Mouse (Mus musculus) CH12.LX (cell line): ENCODE measurements around the gene Bhlhe41.

Experiments used
- CHD2 ChIP-seq: IDR thresholded peaks from 2 replicates; pipeline ENCODE4 v1.6.1; 2011; ENCODE audit warnings: low read length, improper control_type of control experiment
- CTCF ChIP-seq, 2 experiments: IDR thresholded peaks in 1 of 2; conservative IDR thresholded peaks in 1 of 2; 2 replicates each; pipeline ENCODE4 v1.5.1; 2011 to 2012; ENCODE audit warnings: low read depth in 2 of 2, low read length in 2 of 2, improper control_type of control experiment in 1 of 2, inconsistent platforms in 1 of 2, mild to moderate bottlenecking in 1 of 2, moderate library complexity in 1 of 2
- ELF1 ChIP-seq: IDR thresholded peaks from 2 replicates; pipeline ENCODE4 v1.6.1; 2014; ENCODE audit warnings: low read depth, mild to moderate bottlenecking, inconsistent platforms, low read length, improper control_type of control experiment
- EP300 ChIP-seq: IDR thresholded peaks from 2 replicates; pipeline ENCODE4 v1.6.1; 2011; ENCODE audit warnings: low read length, improper control_type of control experiment
- JUND ChIP-seq: conservative IDR thresholded peaks from 2 replicates; pipeline ENCODE4 v1.6.1; 2011; ENCODE audit warnings: low read depth, low read length, improper control_type of control experiment
- KAT2A ChIP-seq: IDR thresholded peaks from 2 replicates; pipeline ENCODE4 v1.6.1; 2012; ENCODE audit warnings: low read length, improper control_type of control experiment, inconsistent platforms; ENCODE audit not compliant: insufficient replicate concordance
- MAX ChIP-seq: IDR thresholded peaks from 2 replicates; pipeline ENCODE4 v1.6.1; 2011; ENCODE audit warnings: low read length, improper control_type of control experiment
- MAZ ChIP-seq: IDR thresholded peaks from 2 replicates; pipeline ENCODE4 v1.6.1; 2012; ENCODE audit warnings: low read depth, mild to moderate bottlenecking, inconsistent platforms, low read length, improper control_type of control experiment, moderate library complexity
- POLR2A ChIP-seq: IDR thresholded peaks from 2 replicates; pipeline ENCODE4 v1.6.1; 2011; ENCODE audit warnings: low read depth, mild to moderate bottlenecking, improper control_type of control experiment, low read length
- RCOR1 ChIP-seq: conservative IDR thresholded peaks from 2 replicates; pipeline ENCODE4 v1.6.1; 2012; ENCODE audit warnings: low read depth, mild to moderate bottlenecking, inconsistent platforms, low read length, improper control_type of control experiment
- TBP ChIP-seq: conservative IDR thresholded peaks from 2 replicates; pipeline ENCODE4 v1.6.1; 2011; ENCODE audit warnings: low read depth, low read length, improper control_type of control experiment
- UBTF ChIP-seq: IDR thresholded peaks from 2 replicates; pipeline ENCODE4 v1.6.1; 2012; ENCODE audit warnings: low read depth, mild to moderate bottlenecking, inconsistent platforms, low read length, improper control_type of control experiment, moderate library complexity
- ZC3H11A ChIP-seq: IDR thresholded peaks from 2 replicates; pipeline ENCODE4 v1.6.1; 2012; ENCODE audit warnings: low read depth, mild to moderate bottlenecking, inconsistent platforms, low read length, improper control_type of control experiment

DNA sequence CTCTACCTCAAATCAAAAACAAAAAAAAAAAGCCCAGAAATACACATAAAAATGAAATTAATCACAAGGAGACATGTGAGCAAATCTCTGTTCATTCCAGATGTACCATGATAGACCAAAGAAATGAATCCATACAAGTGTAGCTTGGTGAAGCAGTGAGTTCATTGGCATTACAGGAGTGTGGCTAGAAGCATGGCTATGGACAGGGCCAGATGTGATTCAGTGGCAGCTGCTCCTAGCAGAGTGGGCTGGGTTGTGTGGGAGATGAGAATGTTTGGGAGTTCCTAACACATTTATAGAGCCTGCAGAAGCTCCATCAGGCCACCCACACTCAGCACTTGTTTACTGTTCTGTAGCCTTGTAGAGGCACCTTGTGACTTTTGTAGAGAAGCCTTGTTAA lies 46.9 kb upstream of the Bhlhe41 start:
- no peak for TF ChIP-seq CTCF (conservative IDR thresholded peaks at IDR 0.05 in 1 of 2, IDR thresholded peaks at IDR 0.05 in 1 of 2; ENCODE audit: low read depth in 2 of 2, low read length in 2 of 2)
- no peak for TF ChIP-seq RCOR1
- TF ChIP-seq ZC3H11A: no peak
- no peak for TF ChIP-seq MAX
- TF ChIP-seq POLR2A: no peak
- no peak for TF ChIP-seq EP300
- no peak for TF ChIP-seq ELF1
- TF ChIP-seq KAT2A: no peak
- TF ChIP-seq JUND: no peak
- no peak for TF ChIP-seq MAZ
- no peak for TF ChIP-seq UBTF
- TF ChIP-seq CHD2: no peak
- no peak for TF ChIP-seq TBP
